Mouse (Mus musculus) c-Kit-positive CD71-positive TER-119-positive erythroid progenitor cells, embryonic 14.5 days (primary cell): Measurements from ENCODE around the gene Tln2.

ENCODE experiments used
- DNase-seq: peaks from one replicate; pipeline ENCODE4 v3.0.0-alpha.2; 2013; ENCODE audit warnings: low spot score

The Tln2 gene

DNA sequence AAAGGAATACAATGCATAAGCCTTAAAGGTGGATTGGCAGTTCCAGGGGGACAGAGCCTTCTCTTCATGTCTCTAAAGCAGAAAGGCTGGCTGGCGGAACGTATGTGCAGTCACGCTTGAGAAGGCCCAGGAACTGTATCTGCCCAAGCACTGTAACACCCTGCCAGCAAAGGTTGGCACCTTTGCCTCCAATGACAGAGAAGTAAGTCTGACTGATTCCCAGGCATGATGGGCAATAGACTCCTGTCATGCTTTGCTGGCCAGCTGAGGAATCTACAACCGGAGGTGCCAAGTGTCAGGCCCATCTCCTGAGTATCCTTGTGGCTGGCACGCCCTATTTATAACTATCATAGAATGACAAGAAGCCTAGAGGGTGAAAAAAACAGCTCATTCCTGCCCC is 83.3 kb downstream of the Tln2 start:
- DNase-seq = no peak

- no peak for DNase-seq
These were observed 95.9 kb downstream of the Tln2 start for GRCm38 (mm10) chr9:67463440-67464122.

GRCm38 (mm10) chr9:67441484-67441883 is 118.0 kb downstream of the Tln2 start:
- DNase-seq = no peak

GRCm38 (mm10) chr9:67437511-67437910 is 122.0 kb downstream of the Tln2 start:
- DNase-seq = no peak

GRCm38 (mm10) chr9:67435333-67436154 is 124.0 kb downstream of the Tln2 start:
- DNase-seq = no peak

DNA sequence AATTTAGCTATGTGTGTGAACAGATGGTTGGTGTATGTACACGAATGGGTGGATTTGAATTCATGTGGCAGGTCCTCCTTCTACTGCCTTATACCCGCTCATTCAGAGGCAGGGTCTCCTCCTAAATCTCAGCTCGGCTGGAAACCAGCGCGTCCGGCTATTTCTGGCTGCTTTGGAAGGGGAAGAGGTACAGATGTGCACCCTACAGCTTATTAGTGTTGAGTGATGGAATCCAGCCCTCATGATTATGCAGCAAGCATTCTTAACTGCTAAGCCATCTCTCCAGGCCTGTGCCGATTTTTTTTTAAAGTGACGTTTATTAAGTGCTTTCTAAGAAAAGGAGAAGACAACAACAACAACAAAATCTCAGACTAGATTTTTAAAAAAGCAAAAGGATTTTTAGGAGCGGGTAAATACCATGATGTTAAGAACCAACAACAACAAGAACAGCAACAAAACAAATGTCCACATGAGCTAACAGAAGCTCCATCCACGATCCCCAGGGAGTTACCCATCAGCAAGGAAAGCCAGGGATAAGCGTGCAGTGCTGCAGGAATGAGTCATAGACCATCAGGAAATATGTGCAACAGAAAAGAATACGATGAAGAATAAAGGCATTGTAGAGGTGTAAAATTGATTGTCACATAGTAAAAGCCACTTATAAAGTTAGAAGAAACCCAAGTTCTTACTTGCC is 130.2 kb downstream of the Tln2 start:
- no peak for DNase-seq

DNA sequence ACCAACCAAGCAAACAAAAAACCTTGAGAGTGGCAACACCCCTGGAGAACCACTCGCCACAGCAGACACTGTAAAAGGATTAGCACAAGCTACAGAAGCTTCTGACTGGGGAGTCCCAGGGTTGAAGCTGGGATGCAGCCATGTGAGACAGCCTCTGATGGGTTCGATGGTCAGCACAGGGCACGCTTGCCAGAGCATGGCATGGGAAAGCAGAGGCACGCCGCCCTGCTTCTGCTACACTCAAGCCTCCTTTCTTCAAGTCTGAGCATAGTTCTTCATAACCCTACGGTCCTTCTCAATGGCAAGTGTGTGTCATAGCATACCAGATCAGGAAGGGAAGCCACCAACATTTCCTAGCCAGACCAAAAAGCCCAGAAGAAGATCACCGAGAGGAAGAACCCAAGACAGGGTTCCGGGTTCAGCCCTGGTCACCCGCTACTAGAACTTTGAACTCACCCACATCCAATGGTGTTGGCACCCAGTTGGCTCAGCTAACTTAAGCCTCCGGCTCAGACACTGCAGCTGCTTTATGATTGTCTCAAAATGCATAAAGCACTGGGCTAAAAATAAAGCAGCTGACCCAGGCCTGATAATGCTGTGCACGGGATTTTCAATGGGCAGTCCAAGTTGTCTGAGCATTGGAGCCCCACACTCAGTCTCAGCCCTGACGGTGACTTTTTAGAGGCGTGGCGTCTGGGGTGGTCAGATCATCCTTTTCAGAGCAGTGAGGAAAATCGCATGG is 131.0 kb downstream of the Tln2 start:
- DNase-seq = no peak

GRCm38 (mm10) chr9:67426304-67426703 is 133.2 kb downstream of the Tln2 start:
- DNase-seq = no peak

DNA sequence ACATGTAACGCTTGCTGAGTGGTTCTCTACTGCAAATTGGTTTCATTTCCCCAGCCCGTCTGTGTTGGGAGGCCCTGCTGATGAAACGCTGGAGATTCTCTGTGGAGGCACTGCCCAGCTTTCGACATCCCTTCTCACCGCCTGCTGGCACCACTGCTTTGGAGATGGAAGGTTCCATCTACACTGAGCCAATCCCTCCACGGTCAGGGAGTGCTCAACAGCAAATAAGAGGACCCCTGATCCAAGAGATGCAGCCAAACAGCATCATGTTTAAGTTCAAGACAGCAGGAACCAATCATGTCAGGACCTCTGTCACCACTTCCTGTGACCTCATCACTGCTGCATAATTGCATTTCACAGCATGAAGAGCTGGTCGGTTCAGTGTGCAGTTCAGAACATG is 135.4 kb downstream of the Tln2 start:
- no peak for DNase-seq

DNA sequence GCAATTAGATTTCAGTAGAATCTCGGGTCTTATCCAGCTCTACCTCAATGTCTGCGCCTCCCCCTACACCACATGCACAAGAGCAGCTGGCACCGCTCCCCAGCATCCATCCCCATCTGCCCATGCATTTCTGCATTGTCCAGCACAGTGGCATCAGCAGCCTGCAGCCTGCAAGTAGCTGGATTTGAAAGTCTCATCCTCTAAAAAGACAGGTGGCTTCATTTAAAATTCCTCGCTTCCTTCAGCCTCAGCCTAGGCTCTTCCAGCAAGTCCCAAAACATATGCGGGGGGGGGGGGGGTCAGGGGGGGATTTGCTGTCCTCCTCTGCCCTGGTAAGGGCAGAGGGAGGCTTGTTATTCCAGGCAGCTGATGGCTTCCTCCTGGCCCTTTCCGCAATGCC is 141.4 kb downstream of the Tln2 start:
- no peak for DNase-seq

GRCm38 (mm10) chr9:67410667-67411066 is 148.8 kb downstream of the Tln2 start:
- DNase-seq = no peak

- no peak for DNase-seq
These were observed 154.8 kb downstream of the Tln2 start for GRCm38 (mm10) chr9:67404736-67405135.

DNA sequence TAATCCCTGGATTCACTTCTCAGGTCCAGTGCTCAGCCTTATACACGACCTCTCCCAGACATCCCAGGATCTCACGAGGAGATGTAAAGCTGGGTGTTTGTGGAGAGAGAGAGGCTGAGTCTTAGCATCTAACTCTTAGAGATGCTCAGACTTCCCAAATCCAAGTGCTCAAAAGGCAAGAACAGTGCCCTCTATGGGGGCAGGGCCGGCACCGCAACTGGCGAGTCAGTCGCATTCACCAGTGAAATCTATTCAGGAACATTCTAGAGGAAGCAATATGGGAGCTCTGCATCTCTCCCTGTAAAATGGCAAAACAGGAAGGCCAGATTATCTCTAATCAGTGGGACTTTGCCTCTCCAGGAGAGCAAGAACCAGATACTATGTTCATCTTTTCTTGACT is 159.9 kb downstream of the Tln2 start:
- no peak for DNase-seq

- no peak for DNase-seq
These were observed 161.7 kb downstream of the Tln2 start for GRCm38 (mm10) chr9:67397756-67398155.

DNA sequence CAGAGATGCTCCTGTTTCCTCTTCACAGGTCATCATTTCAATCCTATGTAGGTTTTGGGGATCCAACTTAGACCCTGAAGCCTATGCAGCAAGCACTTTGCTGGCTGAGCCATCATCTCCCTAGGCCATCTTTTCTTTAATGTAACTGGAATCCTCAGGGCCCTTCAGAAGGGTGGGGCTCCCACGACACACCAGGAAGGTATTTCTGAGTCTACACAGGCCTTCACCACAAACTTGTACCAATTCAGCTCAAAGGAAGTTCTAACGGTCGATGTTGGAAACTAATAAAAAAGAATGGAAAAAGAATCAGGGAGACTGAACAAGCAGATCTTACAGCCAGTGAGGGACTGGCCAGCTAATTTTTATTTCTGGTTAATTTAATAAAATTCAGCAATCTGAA is 163.1 kb downstream of the Tln2 start:
- no peak for DNase-seq

DNA sequence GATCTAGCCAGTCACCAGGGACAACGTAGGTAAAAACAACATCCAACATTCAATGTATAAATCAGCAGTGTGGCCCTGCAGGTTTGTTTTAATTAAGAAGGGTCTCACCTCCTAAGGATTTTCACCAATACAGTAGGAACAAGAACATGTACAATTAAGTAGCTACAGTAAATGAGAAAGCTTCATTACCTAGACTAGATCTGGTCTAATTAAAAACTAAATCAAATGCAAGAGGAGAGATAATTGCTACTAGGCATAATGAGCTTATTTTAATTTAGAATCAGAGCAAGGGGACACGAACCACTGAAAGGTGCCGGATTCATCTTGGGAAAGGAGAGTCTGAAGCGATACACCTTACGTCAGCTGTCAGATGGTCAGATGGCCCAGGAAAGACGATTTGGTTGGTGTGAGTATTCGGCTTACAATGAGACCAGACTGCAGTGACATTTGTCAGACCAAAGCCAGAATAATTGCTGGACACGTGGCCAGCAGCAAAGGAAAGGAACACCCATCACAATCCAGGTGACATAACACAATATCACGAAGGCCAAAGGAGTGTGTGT is 175.4 kb downstream of the Tln2 start:
- no peak for DNase-seq

DNA sequence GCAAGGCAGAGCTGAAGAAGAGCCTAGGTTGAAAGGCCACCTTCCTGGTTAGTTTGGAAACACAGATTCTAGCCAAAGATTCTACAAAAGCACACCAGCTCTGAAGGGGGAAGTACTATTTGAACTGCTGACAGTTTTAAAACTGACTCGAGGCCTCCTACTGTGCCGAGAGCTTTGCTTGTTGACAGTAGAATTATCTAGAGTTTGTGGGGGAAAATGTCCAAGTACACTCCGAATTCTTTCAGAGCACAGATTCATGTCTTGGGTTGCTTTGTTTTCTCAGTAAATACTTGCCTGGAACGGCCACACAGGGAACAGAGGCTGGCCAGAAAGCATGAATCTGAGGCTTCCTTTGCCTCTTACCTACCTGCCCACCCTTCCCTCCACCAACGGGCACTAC is 179.4 kb downstream of the Tln2 start:
- DNase-seq = no peak

DNA sequence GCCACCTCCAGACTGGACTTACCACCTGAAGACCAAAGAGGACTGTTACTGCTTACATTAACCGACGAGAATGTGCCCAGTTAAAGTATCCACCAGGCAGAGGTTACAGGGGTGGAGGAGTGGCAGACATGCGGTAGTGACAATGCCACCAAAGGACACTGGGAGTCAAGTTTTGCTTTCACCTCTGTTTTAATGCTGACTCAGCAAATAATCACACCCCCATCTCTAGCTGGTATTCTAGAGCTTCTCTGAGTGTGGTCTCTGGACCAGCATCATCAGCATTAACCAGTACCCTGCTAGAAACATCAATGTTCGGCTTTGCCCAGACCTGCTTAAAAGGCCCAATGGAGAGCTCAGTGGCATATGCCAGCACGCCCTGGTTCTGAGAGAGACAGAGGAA is 180.7 kb downstream of the Tln2 start:
- DNase-seq = no peak

DNA sequence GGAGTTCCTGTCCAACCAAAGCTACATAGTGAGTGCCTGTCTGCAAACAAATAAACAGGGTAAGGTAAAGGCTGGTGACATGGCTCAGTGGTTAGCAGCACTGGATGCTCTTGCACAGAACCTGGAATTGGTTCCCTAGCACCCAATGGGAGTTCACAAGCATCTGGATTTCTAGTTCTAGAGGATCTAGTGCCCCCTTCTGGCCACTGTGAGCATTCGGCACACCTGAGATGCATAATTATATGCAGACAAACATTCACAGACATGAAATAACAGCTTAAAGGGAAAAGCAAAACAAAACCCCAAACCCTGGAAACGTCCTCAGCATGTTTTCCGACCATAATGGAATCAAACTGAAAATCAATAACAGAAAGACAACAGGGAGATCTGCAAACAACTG is 191.4 kb downstream of the Tln2 start:
- DNase-seq = no peak

DNA sequence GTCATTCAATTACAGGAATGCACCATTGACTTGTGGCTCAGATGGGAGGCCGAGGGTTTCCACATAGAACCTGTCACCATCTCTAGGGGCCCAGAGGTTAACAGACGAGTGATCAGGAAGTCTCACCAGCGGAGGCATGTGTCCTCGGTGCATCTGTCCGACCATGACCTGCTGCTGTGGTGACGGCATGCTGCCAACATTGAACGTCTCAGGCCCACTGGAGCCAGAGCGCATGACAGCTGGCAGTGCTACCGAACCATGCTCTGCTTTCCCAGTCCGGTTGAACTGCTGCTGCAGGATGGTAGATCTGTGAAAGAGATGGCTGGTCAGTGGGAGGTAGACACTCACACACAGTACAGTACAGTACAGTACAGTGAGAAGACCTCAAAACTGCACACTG is 197.0 kb downstream of the Tln2 start:
- no peak for DNase-seq

GRCm38 (mm10) chr9:67362053-67362452 is 197.4 kb downstream of the Tln2 start:
- no peak for DNase-seq

- DNase-seq = no peak
These were observed 198.0 kb downstream of the Tln2 start for GRCm38 (mm10) chr9:67361511-67361910.
